Mouse (Mus musculus) right cerebral cortex, postnatal 10 days (tissue): ENCODE measurements around the gene Mok.
"Not testable (repeated sequence)": the region's sequence is repeated elsewhere in the genome, so short reads cannot be mapped to it uniquely, and the experiment has no call there.

Source experiments
- DNase-seq, 2 experiments: peaks; one replicate each; pipeline ENCODE4 v3.0.0; 2021; ENCODE audit warnings: low spot score in 2 of 2

Mok gene

DNA sequence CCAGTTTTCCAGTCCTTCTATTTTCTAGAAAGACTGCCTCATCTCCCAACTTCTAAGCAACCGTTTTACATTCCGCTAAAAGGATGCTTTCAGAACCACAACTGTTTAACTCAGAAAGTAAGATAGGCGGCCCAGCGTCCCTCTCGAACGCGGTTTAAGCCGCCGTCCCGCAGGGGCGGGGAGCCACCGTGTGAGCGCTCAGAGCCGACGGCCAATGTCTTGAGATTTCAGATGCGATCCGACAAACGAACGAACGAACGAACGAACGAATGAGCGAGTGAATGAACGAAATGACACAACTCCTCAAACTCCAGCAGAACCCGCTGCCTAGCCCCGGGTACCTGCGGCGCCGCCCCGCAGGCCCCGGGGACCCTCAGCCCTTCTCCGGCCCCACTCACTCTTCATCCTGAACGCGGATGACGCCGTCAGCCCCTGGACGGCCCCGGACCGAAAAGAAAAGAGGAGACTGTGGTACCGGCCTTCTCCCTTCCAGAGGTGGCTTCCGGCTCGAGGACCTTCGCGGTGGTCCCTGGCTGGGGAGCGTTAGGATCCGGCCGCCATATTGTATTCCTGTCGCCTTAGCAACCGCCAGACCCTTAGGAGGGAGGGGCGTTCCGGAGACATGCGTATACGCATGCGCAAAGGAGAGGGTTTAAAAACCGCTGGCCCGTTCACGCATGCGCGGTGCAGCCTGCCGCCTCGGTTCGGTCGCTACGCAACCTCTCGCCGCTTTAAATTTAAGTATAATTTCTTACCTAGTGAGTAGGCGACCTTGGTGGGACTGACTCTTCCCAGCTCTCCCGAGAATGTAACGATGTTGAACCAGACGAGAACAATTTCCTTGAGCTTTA, at the start of gene Mok:
Gene Mok (minus strand): TSS at position 592 of the 851 bp plus-strand sequence.
- DNase-seq, result peak; percentile 96 to 98

DNA sequence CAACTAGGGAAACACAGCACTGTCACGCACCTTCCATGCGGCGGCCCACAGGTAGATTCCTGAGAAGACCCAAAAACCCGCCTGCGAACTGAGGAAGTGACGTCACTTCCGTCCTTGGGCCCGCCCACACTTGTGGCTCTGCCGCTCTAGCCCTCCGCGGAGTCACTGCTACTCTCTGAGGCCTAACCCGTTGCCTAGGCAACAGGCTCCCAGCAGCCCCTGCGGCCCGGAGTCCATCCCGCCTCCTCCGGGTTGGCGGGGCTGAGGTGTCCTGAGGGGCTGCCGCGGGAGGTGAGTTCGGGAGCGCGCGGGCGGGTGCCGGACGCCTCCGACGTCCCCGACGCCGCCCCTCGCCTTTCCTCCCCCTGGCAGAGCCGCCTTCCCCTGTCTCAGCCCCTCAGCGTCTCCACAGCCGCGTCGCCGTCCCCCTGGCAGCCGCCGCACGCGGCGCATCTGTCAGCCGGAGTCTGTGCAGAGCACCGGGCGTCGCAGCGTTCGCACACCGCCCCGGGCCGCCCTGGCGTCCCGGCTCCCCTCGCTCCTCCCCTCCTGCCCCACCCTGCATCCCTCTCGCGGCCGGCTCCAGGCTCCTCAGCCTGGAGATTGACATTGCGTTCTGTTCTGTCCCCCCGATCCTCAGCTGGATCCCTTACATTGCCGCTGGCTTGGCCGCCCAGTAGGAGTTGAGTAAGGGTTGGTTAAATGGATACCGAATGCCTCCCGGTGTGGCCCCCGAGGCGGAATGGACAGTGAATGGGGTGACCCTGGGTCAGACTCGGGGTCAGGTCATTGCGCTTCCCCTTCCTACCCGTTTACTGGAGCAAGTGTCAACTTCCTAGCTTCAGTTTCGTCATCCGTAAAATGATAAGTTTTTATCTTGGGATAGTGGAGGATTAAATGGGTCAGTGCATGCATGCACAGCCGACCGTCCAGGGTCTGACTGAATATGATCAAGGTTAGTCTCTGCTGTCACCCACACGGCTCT, 48.6 kb upstream of the Mok start, which contains the start of the genes Cinp and Tecpr2:
Gene Cinp (minus strand): TSS at position 110 of the 985 bp plus-strand sequence.
Gene Tecpr2 (plus strand): TSS at position 229 of the 985 bp plus-strand sequence.
- peak; percentile 98 to 99 for DNase-seq

GRCm38 (mm10) chr12:110888606-110889005, 47.9 kb upstream of the Mok start:
- peak; percentile 67 to 81 for DNase-seq

DNA sequence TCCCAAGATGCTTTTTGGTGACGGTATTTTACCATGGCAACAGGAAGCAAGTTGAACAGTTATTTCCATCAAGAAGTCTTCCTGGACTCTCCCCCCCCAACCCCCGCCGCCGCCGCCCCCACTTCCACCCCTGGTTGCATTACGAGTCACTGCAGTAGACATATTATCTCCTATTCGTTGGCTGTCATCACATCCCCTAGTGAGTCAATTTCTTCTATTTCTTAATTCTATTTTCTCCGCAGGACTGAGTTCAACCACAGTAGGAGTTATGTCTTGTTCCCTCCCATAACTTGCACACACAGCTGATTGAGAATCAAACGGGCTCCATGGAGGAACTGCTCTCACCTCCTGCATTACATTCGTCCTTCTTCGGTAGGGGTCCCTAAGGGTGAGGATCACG, 47.4 kb upstream of the Mok start:
- DNase-seq, result no peak

DNA sequence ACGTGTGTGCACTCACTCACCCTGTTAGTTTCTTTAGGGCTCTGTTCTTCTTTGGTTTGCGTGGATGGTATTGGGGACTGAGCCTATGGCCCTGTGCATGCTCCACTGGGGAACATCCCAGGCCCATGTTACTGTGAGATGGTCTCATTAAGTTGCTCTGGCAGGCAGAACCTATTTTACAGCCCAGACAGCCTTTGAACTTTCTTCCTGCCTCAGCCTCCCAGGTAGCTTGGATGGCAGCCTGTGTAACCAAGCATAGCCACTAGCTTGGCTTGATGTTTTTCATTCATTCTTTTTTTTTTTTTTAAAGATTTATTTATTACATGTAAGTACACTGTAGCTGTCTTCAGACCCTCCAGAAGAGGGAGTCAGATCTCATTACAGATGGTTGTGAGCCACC, 44.5 kb upstream of the Mok start:
- DNase-seq, result no peak

DNA sequence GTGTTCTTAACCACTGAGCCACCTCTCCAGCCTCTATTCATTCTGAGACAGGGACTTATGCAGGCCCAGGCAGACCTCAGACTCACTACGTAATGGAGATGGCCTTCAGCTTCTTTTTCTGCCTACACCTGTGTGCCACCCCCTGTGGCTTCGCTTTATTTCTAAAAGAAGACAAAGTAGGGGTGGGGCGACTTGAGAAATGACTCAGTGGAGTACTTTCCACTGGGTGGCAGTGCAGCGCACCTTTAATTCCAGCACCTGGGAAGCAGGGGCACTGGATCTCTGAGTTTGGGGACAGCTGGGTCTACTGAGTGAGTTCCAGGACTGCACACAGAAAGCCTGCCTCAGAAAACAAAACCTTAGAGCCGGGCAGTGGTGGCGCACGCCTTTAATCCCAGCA, 41.6 kb upstream of the Mok start:
- DNase-seq, result no peak

GRCm38 (mm10) chr12:110875351-110875750, 34.6 kb upstream of the Mok start:
- no peak for DNase-seq

DNA sequence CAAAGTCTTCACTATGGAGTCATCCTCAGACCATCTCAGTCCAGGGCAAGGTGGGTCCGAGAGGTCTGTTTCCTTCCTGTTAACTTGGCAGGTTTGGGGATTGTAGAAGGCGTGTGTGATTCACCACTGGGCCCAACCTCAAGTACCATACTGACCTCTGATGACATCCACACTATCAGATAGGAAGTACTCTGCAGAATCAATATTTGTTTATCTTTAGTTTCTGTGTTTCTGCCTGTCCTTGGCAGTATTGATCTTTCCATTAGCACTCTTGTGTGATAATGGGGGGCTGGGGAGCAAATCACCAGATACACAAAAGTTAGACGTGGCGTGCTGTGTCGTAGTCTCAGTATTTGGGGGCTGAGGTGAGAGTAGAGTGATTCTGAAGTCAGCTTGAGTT, 30.5 kb upstream of the Mok start:
- no peak for DNase-seq

- no peak for DNase-seq
Observed at GRCm38 (mm10) chr12:110870107-110870506, 29.4 kb upstream of the Mok start.

GRCm38 (mm10) chr12:110865989-110866388, 25.2 kb upstream of the Mok start:
- no peak for DNase-seq

DNA sequence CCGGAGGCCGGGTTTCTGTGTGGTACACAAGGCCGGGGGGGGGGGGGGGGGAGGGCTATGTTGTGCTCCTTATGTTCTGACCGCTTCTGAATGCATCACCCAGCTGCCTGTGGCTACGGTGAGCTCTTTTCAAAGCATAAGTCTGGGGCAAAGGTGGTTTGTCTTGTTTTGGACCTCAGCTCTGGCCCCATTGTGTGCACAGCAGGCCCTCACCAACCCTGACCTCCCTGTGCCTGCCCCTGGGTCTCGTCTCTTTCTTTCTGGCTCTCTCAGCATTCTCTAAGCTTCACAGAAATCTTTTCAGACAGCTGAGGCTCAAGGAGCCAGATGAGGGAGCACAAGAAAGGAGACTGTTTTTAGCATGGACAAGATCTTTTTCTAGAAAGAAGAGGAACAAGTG, 24.8 kb upstream of the Mok start:
- no peak for DNase-seq

GRCm38 (mm10) chr12:110864008-110864407, 23.3 kb upstream of the Mok start:
- DNase-seq, result no peak

GRCm38 (mm10) chr12:110861256-110861655, 20.5 kb upstream of the Mok start:
- DNase-seq, result no peak

DNA sequence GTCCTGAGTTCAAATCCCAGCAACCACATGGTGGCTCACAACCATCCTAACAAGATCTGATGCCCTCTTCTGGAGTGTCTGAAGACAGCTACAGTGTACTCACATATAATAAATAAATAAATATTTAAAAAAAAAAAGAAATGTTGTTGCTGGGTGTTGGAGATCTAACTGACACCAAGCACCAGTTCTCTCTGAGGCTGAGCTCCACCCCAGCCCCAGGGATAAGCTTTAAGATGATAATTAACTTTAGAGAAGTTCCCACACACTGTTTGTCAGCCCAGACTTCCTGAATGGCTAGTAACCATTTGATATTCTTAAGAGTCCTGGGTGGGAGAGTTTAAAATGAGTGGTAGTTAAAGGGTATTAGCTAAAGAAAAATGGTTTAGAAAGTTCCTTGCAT, 19.6 kb upstream of the Mok start:
- no peak for DNase-seq

- not testable (repeated sequence) for DNase-seq
Observed at GRCm38 (mm10) chr12:110858681-110859080, 17.9 kb upstream of the Mok start.

DNA sequence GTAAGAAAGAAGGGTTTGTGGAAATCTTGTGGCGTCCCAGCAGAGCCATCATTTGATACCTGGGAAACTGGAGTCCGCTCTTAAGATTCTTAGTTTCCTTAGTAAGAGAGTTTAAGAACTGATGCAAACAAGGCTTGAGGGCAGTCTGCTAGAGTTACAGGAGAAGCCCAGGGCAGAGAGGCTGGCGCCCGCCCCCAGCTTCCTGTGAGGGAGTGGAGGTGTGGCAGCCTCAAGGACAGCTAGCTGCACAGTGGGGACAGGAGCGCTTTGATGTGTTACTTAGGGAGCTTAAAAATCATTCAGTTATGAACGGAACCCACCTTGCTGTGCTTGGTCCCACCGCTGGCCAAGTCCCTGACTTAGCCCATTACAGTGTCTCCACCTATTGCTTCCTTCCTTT, 16.5 kb upstream of the Mok start:
- DNase-seq, result no peak

DNA sequence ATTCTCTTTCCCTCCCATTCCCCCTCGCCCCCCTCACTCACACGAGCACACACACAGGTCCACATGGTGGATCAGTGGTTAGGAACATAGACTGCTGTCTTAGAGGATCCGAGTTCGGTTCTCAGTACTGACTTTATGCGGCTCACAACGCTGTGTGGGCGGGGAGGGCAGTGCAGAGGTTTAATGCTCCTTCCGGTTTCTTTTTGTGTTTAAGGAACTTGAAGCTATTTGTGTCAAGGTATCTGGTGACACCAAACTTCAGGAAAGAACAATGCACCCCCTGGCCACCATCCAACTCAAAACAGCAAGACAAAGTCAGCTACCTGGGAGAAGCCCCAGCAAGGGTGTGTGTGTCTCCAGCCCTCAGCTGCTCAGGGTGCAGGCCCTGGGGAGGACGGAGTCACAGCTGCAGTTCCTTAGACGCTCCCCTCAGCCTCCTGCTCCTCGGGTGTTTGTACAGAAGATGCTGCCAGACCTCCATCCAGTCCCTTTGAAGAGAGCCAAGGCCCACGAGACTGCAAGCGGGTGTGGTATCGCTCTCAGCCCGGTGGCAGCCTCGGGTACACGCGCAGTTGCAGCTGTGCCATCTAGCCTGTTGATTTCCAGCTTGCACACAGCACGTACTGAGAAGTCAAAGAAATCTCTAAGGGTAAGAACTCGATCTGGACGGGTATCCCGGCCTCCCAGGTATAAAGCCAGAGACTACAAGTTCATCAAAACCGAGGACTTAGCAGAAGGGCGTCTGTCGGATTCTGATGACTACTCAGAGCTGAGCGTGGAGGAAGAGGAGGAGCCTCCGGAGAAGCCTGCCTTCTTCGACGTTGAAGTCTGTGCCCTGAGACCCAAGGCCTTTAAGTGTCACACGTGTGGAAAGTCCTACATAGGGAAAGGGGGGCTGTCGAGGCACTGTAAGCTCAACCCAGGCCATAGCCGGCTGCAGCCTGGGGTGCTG, 14.3 kb upstream of the Mok start:
- no peak for DNase-seq

DNA sequence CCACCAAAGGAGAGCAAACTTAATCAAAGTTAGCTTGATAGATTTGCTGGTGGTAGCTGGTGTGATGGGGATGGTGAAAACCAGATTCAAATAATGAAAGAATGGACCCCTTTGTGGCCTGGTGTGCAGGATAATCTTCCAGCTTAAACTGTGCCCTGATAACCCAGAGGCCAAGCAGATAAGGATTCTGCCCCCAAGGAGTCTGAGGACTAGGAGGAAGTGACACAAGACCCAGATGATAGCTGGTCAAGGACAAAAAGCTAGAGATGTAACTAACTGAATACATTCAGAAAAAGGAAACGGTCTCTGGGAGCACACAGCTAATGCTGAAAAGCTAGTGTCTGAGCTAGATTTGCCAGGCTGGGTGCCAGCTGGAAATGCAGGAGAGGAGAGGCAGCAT, 11.2 kb upstream of the Mok start:
- DNase-seq, result no peak

- no peak for DNase-seq
Observed at GRCm38 (mm10) chr12:110851414-110851813, 10.7 kb upstream of the Mok start.

GRCm38 (mm10) chr12:110850929-110851256, 10.2 kb upstream of the Mok start:
- no peak for DNase-seq
